Mouse (Mus musculus) left cerebral cortex, postnatal 14 days (tissue): ENCODE data around the gene Bhlha9. TPM values are rescaled to one million over a fixed set of nuclear protein-coding genes. Genes with fewer than 3 reads are reported as not detected.
"Not testable (repeated sequence)": the region's sequence is repeated elsewhere in the genome, so short reads cannot be mapped to it uniquely, and the experiment has no call there.

ENCODE experiments used
- DNase-seq, 2 experiments: peaks; one replicate each; pipeline ENCODE4 v3.0.0; 2021 to 2022; ENCODE audit warnings: low spot score in 2 of 2, mixed read lengths in 1 of 2
- intact Hi-C: fragments of 180-260 bp; cut with DNase I; formaldehyde crosslinking; loops from one replicate; pipeline ENCODE4 v1.15.1; 2025
- total RNA-seq, 2 experiments: library from RNA; stranded (reverse); gene quantifications; 2 replicates each; pipeline ENCODE4 v1.2.3; 2021

Bhlha9 gene
- total RNA-seq, 2 experiments from 2014 or later = 3.4 to 4.2 TPM

GRCm38 (mm10) chr11:76657450-76657970 lies 14.8 kb upstream of the Bhlha9 start:
- intact Hi-C loops = no loop called here
- no peak for DNase-seq

- no peak for DNase-seq
- intact Hi-C loops = no loop called here
These were observed 12.9 kb upstream of the Bhlha9 start for GRCm38 (mm10) chr11:76659138-76659930.

- intact Hi-C loops = no loop called here
These were observed 10.3 kb upstream of the Bhlha9 start for GRCm38 (mm10) chr11:76661790-76662468.

GRCm38 (mm10) chr11:76666002-76666649 lies 6.1 kb upstream of the Bhlha9 start:
- intact Hi-C loops = no loop called here

More at GRCm38 (mm10) chr11:76661790-76662468, 10.3 kb upstream of the Bhlha9 start:
- DNase-seq = no peak

GRCm38 (mm10) chr11:76667807-76668206 lies 4.5 kb upstream of the Bhlha9 start:
- intact Hi-C loops = no loop called here
- no peak for DNase-seq

More at GRCm38 (mm10) chr11:76666002-76666649, 6.1 kb upstream of the Bhlha9 start:
- no peak for DNase-seq

- intact Hi-C loops = loop anchor here (10.0 kb wide), 1 partner anchor 222 kb away; no protein-coding TSS in a partner anchor
- peak; percentile 65 to 73 for DNase-seq
These were observed 503 bp downstream of the Bhlha9 start for GRCm38 (mm10) chr11:76672561-76673384.

GRCm38 (mm10) chr11:76674199-76674598 lies 1.9 kb downstream of the Bhlha9 start:
- intact Hi-C loops = loop anchor here (10.0 kb wide), 1 partner anchor 221 kb away; no protein-coding TSS in a partner anchor
- no peak for DNase-seq

- DNase-seq = no peak
- intact Hi-C loops = loop anchor here (5.0 to 10.0 kb wide), 3 partner anchors 63 to 220 kb away; partner anchors contain the start of gene Gosr1
These were observed 2.4 kb downstream of the Bhlha9 start for GRCm38 (mm10) chr11:76674704-76675103.

- intact Hi-C loops = loop anchor here (5.0 to 10.0 kb wide), 3 partner anchors 58 to 215 kb away; partner anchors contain the start of gene Gosr1
- not testable (repeated sequence) for DNase-seq
These were observed 7.2 kb downstream of the Bhlha9 start, which contains the start of gene Trarg1 for GRCm38 (mm10) chr11:76679508-76679907. Gene Trarg1 (plus strand): TSS chr11:76679808.

GRCm38 (mm10) chr11:76685604-76686003 lies 13.3 kb downstream of the Bhlha9 start:
- no peak for DNase-seq
- intact Hi-C loops = no loop called here

GRCm38 (mm10) chr11:76692096-76692495 lies 19.8 kb downstream of the Bhlha9 start:
- intact Hi-C loops = no loop called here
- no peak for DNase-seq

- peak; percentile 13 to 61 for DNase-seq
These were observed 23.5 kb downstream of the Bhlha9 start for GRCm38 (mm10) chr11:76695810-76696209.

GRCm38 (mm10) chr11:76699626-76700025 lies 27.4 kb downstream of the Bhlha9 start:
- intact Hi-C loops = no loop called here
- DNase-seq = no peak

More at GRCm38 (mm10) chr11:76695810-76696209, 23.5 kb downstream of the Bhlha9 start:
- intact Hi-C loops = no loop called here

- intact Hi-C loops = no loop called here
- no peak for DNase-seq
These were observed 35.4 kb downstream of the Bhlha9 start for GRCm38 (mm10) chr11:76707656-76708055.

- no peak for DNase-seq
- intact Hi-C loops = no loop called here
These were observed 35.8 kb downstream of the Bhlha9 start for GRCm38 (mm10) chr11:76708066-76708465.

- intact Hi-C loops = no loop called here
- no peak for DNase-seq
These were observed 36.6 kb downstream of the Bhlha9 start for GRCm38 (mm10) chr11:76708881-76709280.

- intact Hi-C loops = no loop called here
- no peak for DNase-seq
These were observed 37.6 kb downstream of the Bhlha9 start for GRCm38 (mm10) chr11:76709625-76710452.

GRCm38 (mm10) chr11:76717000-76717399 lies 44.7 kb downstream of the Bhlha9 start:
- intact Hi-C loops = no loop called here
- no peak for DNase-seq
